Mouse (Mus musculus): ENCODE measurements around the gene Slc26a11. TPM values are rescaled to one million over a fixed set of nuclear protein-coding genes. Genes with fewer than 3 reads are reported as not detected.

Gene Slc26a11
- total and polyA plus RNA-seq, 3 experiments: 1.4 to 3.3 (median 2.6) TPM

DNA sequence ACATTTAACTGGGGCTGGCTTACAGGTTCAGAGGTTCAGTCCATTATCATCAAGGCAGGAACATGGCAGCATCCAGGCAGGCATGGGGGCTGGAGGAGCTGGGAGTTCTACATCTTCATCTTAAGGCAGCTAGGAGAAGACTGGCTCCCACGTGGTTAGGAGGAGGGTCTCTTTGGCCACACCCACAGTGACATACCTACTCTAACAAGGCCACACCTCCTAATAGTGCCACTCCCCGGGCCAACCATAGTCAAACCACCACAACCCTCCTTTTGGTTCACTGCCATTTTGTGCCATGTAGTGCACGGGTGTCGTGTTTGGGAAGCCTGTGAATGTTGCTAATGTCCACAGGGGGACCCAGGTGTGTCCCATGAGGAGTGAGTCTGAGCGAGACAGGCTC lies 52.6 kb downstream of the Slc26a11 start:
- in situ Hi-C loops (cut with MboI; ENCODE audit: low pct_ligation_motif_present, low pct_unique_long_range_greater_than_20kb, low sequenced_read_pairs) (no loop called here), dilution Hi-C loops (cut with MboI; ENCODE audit: extremely low pct_ligation_motif_present, extremely low pct_unique_long_range_greater_than_20kb, low sequenced_read_pairs) (no loop called here)
- Histone ChIP-seq H3K79me2 (replicated peaks; ENCODE audit: control insufficient read depth, extremely low read depth, insufficient read depth, poor library complexity, severe bottlenecking) (no peaks in the 10 kb centered on the region), H3K36me3 (replicated peaks in 1 of 2; ENCODE audit: control insufficient read depth in 1 of 2, insufficient read depth in 1 of 2, low read length in 1 of 2) (peaks cover 76 to 81% of the 10 kb centered on the region in 2 experiments), H3K9ac (ENCODE audit: insufficient read depth, low read depth) (no peak overlapping the region), H3K27me3 (replicated peaks) (no peaks in the 10 kb centered on the region), H3K4me2 (ENCODE audit: insufficient read depth, low read depth, poor library complexity, severe bottlenecking) (no peak overlapping the region), H3K27ac (ENCODE audit: insufficient read depth, low read depth) (no peak overlapping the region), H3K9me3 (replicated peaks; ENCODE audit: low read length) (peaks cover 3% of the 10 kb centered on the region), H3K4me3 (replicated peaks in 1 of 3; ENCODE audit: low read depth in 2 of 3, low read length in 2 of 3, poor library complexity in 1 of 3) (no peak overlapping the region), H3K4me1 (ENCODE audit: control insufficient read depth in 1 of 2, insufficient read depth in 2 of 2) (peaks cover 0 to 9% of the 10 kb centered on the region in 2 experiments; a peak in 1 of 4 replicates)
- TF ChIP-seq POLR2A (IDR thresholded peaks at IDR 0.05; ENCODE audit: low read depth, low read length) (no peak), ZC3H11A (IDR thresholded peaks at IDR 0.05; ENCODE audit: low read depth, low read length) (no peak), ETS1 (conservative IDR thresholded peaks at IDR 0.05; ENCODE audit: low read depth, low read length) (no peak), SMC3 (IDR thresholded peaks at IDR 0.05; ENCODE audit: low read depth, low read length) (no peak), UBTF (IDR thresholded peaks at IDR 0.05; ENCODE audit: low read depth, low read length) (no peak), RAD21 (IDR thresholded peaks at IDR 0.05; ENCODE audit: low read depth, low read length) (no peak), NELFE (IDR thresholded peaks at IDR 0.05; ENCODE audit: low read depth, low read length) (no peak), TCF12 (IDR thresholded peaks at IDR 0.05; ENCODE audit: low read depth, low read length) (no peak), TBP (conservative IDR thresholded peaks at IDR 0.05; ENCODE audit: low read depth, low read length) (no peak), MXI1 (IDR thresholded peaks at IDR 0.05; ENCODE audit: low read depth, low read length) (no peak), ZMIZ1 (IDR thresholded peaks at IDR 0.05; ENCODE audit: low read depth, low read length) (no peak), SIN3A (IDR thresholded peaks at IDR 0.05; ENCODE audit: low read length) (no peak), MAFK (IDR thresholded peaks at IDR 0.05; ENCODE audit: insufficient replicate concordance, low read length) (no peak), EP300 (IDR thresholded peaks at IDR 0.05; ENCODE audit: low read length) (no peak), BHLHE40 (IDR thresholded peaks at IDR 0.05; ENCODE audit: low read depth, low read length) (no peak), JUND (conservative IDR thresholded peaks at IDR 0.05; ENCODE audit: low read depth, low read length) (no peak)
- no peak for DNase-seq (ENCODE audit: extremely low read depth)

DNA sequence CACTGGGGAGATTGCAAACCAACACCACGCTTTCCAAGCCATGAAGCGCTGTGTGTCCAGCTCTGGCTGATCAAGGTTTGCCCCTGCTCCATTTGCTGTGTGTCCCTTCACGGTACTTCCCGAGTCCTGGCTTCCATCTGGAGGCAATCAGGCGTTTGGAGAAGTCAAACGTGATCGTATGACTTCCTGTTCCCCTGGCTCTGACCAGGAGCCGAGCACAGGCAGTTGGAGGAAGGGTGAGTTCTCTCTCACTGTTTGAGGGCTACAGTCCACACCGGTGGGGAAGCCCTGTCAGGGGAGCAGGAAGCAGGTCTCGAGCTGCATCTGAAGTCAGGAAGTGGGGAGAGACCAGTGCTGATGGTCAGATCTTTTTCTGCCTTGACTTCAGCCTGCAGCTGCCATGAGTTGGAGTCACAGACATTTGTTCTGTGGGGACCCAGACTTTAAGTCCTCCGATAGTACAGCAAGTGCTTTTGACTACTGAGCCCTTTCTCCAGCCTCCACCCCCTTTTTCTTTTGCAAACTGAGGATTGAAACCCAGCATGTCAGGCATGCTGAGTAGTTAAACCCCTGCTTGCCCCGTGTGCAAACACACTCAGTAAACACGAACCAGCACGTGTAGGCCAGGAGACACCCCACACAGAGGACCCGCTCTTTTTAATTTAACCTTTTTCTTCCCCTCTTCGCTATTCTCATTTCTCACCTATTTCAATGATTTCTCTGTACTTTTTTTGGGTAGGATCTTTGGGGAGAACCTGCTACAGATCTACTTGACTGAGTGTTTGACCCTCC lies 64.2 kb downstream of the Slc26a11 start:
- DNase-seq (ENCODE audit: extremely low read depth): no peak
- Histone ChIP-seq H3K4me3 (replicated peaks in 1 of 3; ENCODE audit: low read depth in 2 of 3, low read length in 2 of 3, poor library complexity in 1 of 3) (no peak overlapping the region), H3K9ac (ENCODE audit: insufficient read depth, low read depth) (no peak overlapping the region), H3K79me2 (replicated peaks; ENCODE audit: control insufficient read depth, extremely low read depth, insufficient read depth, poor library complexity, severe bottlenecking) (no peaks in the 10 kb centered on the region), H3K4me2 (ENCODE audit: insufficient read depth, low read depth, poor library complexity, severe bottlenecking) (no peak overlapping the region), H3K9me3 (replicated peaks; ENCODE audit: low read length) (no peaks in the 10 kb centered on the region), H3K27me3 (replicated peaks) (no peaks in the 10 kb centered on the region), H3K4me1 (ENCODE audit: control insufficient read depth in 1 of 2, insufficient read depth in 2 of 2) (peaks cover 0 to 7% of the 10 kb centered on the region in 2 experiments; a peak in 2 of 4 replicates), H3K27ac (ENCODE audit: insufficient read depth, low read depth) (no peak overlapping the region), H3K36me3 (replicated peaks in 1 of 2; ENCODE audit: control insufficient read depth in 1 of 2, insufficient read depth in 1 of 2, low read length in 1 of 2) (peaks cover 78 to 84% of the 10 kb centered on the region in 2 experiments)
- no peak for TF ChIP-seq CTCF (conservative IDR thresholded peaks at IDR 0.05 in 1 of 2, IDR thresholded peaks at IDR 0.05 in 1 of 2; ENCODE audit: low read depth in 2 of 2, low read length in 2 of 2)
- TF ChIP-seq ZMIZ1 (IDR thresholded peaks at IDR 0.05; ENCODE audit: low read depth, low read length): no peak
- no peak for TF ChIP-seq MAFK (IDR thresholded peaks at IDR 0.05; ENCODE audit: insufficient replicate concordance, low read length)
- TF ChIP-seq JUN (IDR thresholded peaks at IDR 0.05; ENCODE audit: insufficient read depth, low read depth, low read length): no peak
- no peak for TF ChIP-seq RCOR1 (conservative IDR thresholded peaks at IDR 0.05; ENCODE audit: low read depth, low read length)
- no peak for TF ChIP-seq TCF12 (IDR thresholded peaks at IDR 0.05; ENCODE audit: low read depth, low read length)
- no peak for TF ChIP-seq UBTF (IDR thresholded peaks at IDR 0.05; ENCODE audit: low read depth, low read length)
- no peak for TF ChIP-seq KAT2A (IDR thresholded peaks at IDR 0.05; ENCODE audit: insufficient replicate concordance, low read length)
- no peak for TF ChIP-seq ZKSCAN1 (IDR thresholded peaks at IDR 0.05; ENCODE audit: borderline replicate concordance, low read depth, low read length)
- no peak for TF ChIP-seq NELFE (IDR thresholded peaks at IDR 0.05; ENCODE audit: low read depth, low read length)
- no peak for TF ChIP-seq EP300 (IDR thresholded peaks at IDR 0.05; ENCODE audit: low read length)
- TF ChIP-seq USF1 (IDR thresholded peaks at IDR 0.05; ENCODE audit: low read depth, low read length): no peak
- TF ChIP-seq IRF4 (IDR thresholded peaks at IDR 0.05; ENCODE audit: low read depth, low read length): no peak
- TF ChIP-seq ELF1 (IDR thresholded peaks at IDR 0.05; ENCODE audit: low read depth, low read length): no peak
- no peak for TF ChIP-seq MXI1 (IDR thresholded peaks at IDR 0.05; ENCODE audit: low read depth, low read length)
- no peak for TF ChIP-seq POLR2AphosphoS2 (IDR thresholded peaks at IDR 0.05; ENCODE audit: low read depth, low read length)
- in situ Hi-C loops (cut with MboI; ENCODE audit: low pct_ligation_motif_present, low pct_unique_long_range_greater_than_20kb, low sequenced_read_pairs): loop anchor here (10.0 kb wide), 1 partner anchor 75 kb away; no protein-coding TSS in a partner anchor
- dilution Hi-C loops (cut with MboI; ENCODE audit: extremely low pct_ligation_motif_present, extremely low pct_unique_long_range_greater_than_20kb, low sequenced_read_pairs): no loop called here

Data from CH12.LX (cell line).